Mouse (Mus musculus) forebrain, embryonic 13.5 days (tissue): ENCODE results near the gene Ptpn12. TPM values are rescaled to one million over a fixed set of nuclear protein-coding genes. Genes with fewer than 3 reads are reported as not detected.
A peak's percentile ranks its signal among the peaks of the same experiment; 100 is the strongest.

ENCODE experiments used
- ATAC-seq: fragments of 200-750 bp; cut with Nextera tagmentation; 2 replicates; pipeline ENCODE4 v1.8.0; 2017
- H3K27ac ChIP-seq: fragments of 300-500 bp; sonication (generic); 2 replicates; pipeline ENCODE4 v1.5.1; 2015; ENCODE audit warnings: inconsistent platforms, mild to moderate bottlenecking, moderate library complexity
- H3K27me3 ChIP-seq: fragments of 300-500 bp; sonication (generic); 2 replicates; pipeline ENCODE4 v1.6.1; 2015; ENCODE audit warnings: mild to moderate bottlenecking, inconsistent platforms
- H3K36me3 ChIP-seq: fragments of 300-500 bp; sonication (generic); 2 replicates; pipeline ENCODE4 v1.6.1; 2015; ENCODE audit warnings: mild to moderate bottlenecking, inconsistent platforms; ENCODE audit not compliant: poor library complexity, severe bottlenecking
- H3K4me1 ChIP-seq: fragments of 300-500 bp; sonication (generic); 2 replicates; pipeline ENCODE4 v1.6.1; 2015; ENCODE audit warnings: inconsistent platforms
- H3K4me2 ChIP-seq: fragments of 300-500 bp; sonication (generic); 2 replicates; pipeline ENCODE4 v1.6.1; 2015; ENCODE audit warnings: inconsistent platforms, mild to moderate bottlenecking, moderate library complexity
- H3K4me3 ChIP-seq: fragments of 300-500 bp; sonication (generic); 2 replicates; pipeline ENCODE4 v1.5.1; 2015; ENCODE audit warnings: mild to moderate bottlenecking, inconsistent platforms
- H3K9ac ChIP-seq: fragments of 300-500 bp; sonication (generic); 2 replicates; pipeline ENCODE4 v1.6.1; 2015; ENCODE audit warnings: mild to moderate bottlenecking, inconsistent platforms
- H3K9me3 ChIP-seq: fragments of 300-500 bp; sonication (generic); replicated peaks from 2 replicates; pipeline ENCODE4 v1.6.1; 2016; ENCODE audit warnings: inconsistent platforms
- WGBS: fragments of 180-500 bp; shearing (Covaris S2); methylation state at CpG from one replicate; pipeline ENCODE4 v1.1.7; 2015; 5-methylcytosine and 5-hydroxymethylcytosine counted together
- polyA plus RNA-seq: library from polyadenylated mRNA; unstranded; fragments of >200 nt; fragmentation: Nextera tagmentation; extraction: Ambion mirVana; gene quantifications from 2 replicates; pipeline ENCODE4 v1.2.1, GENCODE M21; 2015

Ptpn12 gene
- polyA plus RNA-seq, 1 experiment from 2014 or later, result 30.1 TPM

- H3K27ac ChIP-seq, result no peak overlapping the region
- H3K9ac ChIP-seq, result no peak overlapping the region
- no peaks in the 10 kb centered on the region for H3K27me3 ChIP-seq
- 89% methylated on average over 4 of the region's 4 CpGs for WGBS
- H3K4me3 ChIP-seq, result no peak overlapping the region
- H3K9me3 ChIP-seq, result no peaks in the 10 kb centered on the region
- H3K36me3 ChIP-seq, result no peaks in the 10 kb centered on the region
- no peak for ATAC-seq
- H3K4me2 ChIP-seq, result no peak overlapping the region
- peaks cover 3% of the 10 kb centered on the region; the same call in 1 of the 2 replicates for H3K4me1 ChIP-seq
These were observed 8.6 kb downstream of the Ptpn12 start for GRCm38 (mm10) chr5:21047114-21047513.

- Histone ChIP-seq H3K36me3 (no peaks in the 10 kb centered on the region), H3K4me3 (no peak overlapping the region), H3K27me3 (no peaks in the 10 kb centered on the region), H3K4me1 (peaks cover 3% of the 10 kb centered on the region; the same call in 1 of the 2 replicates), H3K9me3 (no peaks in the 10 kb centered on the region), H3K4me2 (no peak overlapping the region), H3K9ac (no peak overlapping the region), H3K27ac (no peak overlapping the region)
- 92% methylated on average over 7 of the region's 7 CpGs for WGBS
- no peak for ATAC-seq
These were observed 9.3 kb downstream of the Ptpn12 start for GRCm38 (mm10) chr5:21046150-21047048.

GRCm38 (mm10) chr5:21045462-21045861, 10.2 kb downstream of the Ptpn12 start:
- H3K9ac ChIP-seq, result no peak overlapping the region
- H3K4me3 ChIP-seq, result no peak overlapping the region
- H3K4me1 ChIP-seq, result peaks cover 3% of the 10 kb centered on the region; the same call in 1 of the 2 replicates
- H3K9me3 ChIP-seq, result no peaks in the 10 kb centered on the region
- no peak for ATAC-seq
- no peaks in the 10 kb centered on the region for H3K27me3 ChIP-seq
- no peaks in the 10 kb centered on the region for H3K36me3 ChIP-seq
- 94% methylated on average over 2 of the region's 2 CpGs for WGBS
- no peak overlapping the region for H3K4me2 ChIP-seq
- no peak overlapping the region for H3K27ac ChIP-seq

GRCm38 (mm10) chr5:21038100-21038499, 17.6 kb downstream of the Ptpn12 start:
- ATAC-seq, result no peak
- H3K9ac ChIP-seq, result no peak overlapping the region
- no peak overlapping the region for H3K27ac ChIP-seq
- no peaks in the 10 kb centered on the region for H3K36me3 ChIP-seq
- H3K4me3 ChIP-seq, result no peak overlapping the region
- 94% methylated on average over 5 of the region's 5 CpGs for WGBS
- peaks cover 18% of the 10 kb centered on the region for H3K4me1 ChIP-seq
- H3K9me3 ChIP-seq, result no peaks in the 10 kb centered on the region
- no peaks in the 10 kb centered on the region for H3K27me3 ChIP-seq
- H3K4me2 ChIP-seq, result no peak overlapping the region

GRCm38 (mm10) chr5:21035689-21036480, 19.8 kb downstream of the Ptpn12 start:
- Histone ChIP-seq H3K4me2 (no peak overlapping the region), H3K9ac (no peak overlapping the region), H3K4me1 (peaks cover 23% of the 10 kb centered on the region), H3K9me3 (no peaks in the 10 kb centered on the region), H3K4me3 (no peak overlapping the region), H3K36me3 (no peaks in the 10 kb centered on the region), H3K27ac (no peak overlapping the region), H3K27me3 (no peaks in the 10 kb centered on the region)
- no peak for ATAC-seq
- WGBS, result 88% methylated on average over 7 of the region's 7 CpGs

- Histone ChIP-seq H3K36me3 (no peaks in the 10 kb centered on the region), H3K4me2 (no peak overlapping the region), H3K4me3 (no peak overlapping the region), H3K9me3 (no peaks in the 10 kb centered on the region), H3K27ac (no peak overlapping the region), H3K4me1 (peaks cover 23% of the 10 kb centered on the region), H3K9ac (no peak overlapping the region), H3K27me3 (no peaks in the 10 kb centered on the region)
- 69% methylated on average over 6 of the region's 6 CpGs for WGBS
- peak; percentile 36; the same call in 1 of the 2 replicates for ATAC-seq
These were observed 21.2 kb downstream of the Ptpn12 start for GRCm38 (mm10) chr5:21034388-21034966.

- Histone ChIP-seq H3K9me3 (no peaks in the 10 kb centered on the region), H3K36me3 (0 out of 2 replicates have a peak, but pooled peaks cover 6% of the 10 kb centered on the region), H3K27me3 (no peaks in the 10 kb centered on the region), H3K4me2 (peak overlapping the region; percentile 16), H3K27ac (peak overlapping the region; percentile 31; the same call in 1 of the 2 replicates), H3K9ac (no peak overlapping the region), H3K4me3 (no peak overlapping the region), H3K4me1 (peaks cover 23% of the 10 kb centered on the region)
- ATAC-seq, result peak; percentile 92
- WGBS, result 33% methylated on average over 11 of the region's 11 CpGs
These were observed 22.2 kb downstream of the Ptpn12 start for GRCm38 (mm10) chr5:21033382-21034056.

- H3K27me3 ChIP-seq, result no peaks in the 10 kb centered on the region
- no peak overlapping the region for H3K9ac ChIP-seq
- no peak for ATAC-seq
- no peak overlapping the region for H3K27ac ChIP-seq
- H3K9me3 ChIP-seq, result no peaks in the 10 kb centered on the region
- H3K36me3 ChIP-seq, result peaks cover 12% of the 10 kb centered on the region
- H3K4me3 ChIP-seq, result no peak overlapping the region
- WGBS, result 41% methylated on average over 3 of the region's 3 CpGs
- H3K4me1 ChIP-seq, result peaks cover 23% of the 10 kb centered on the region
- no peak overlapping the region for H3K4me2 ChIP-seq
These were observed 23.1 kb downstream of the Ptpn12 start for GRCm38 (mm10) chr5:21032626-21033025.

GRCm38 (mm10) chr5:21030226-21030625, 25.5 kb downstream of the Ptpn12 start:
- H3K36me3 ChIP-seq, result peaks cover 20% of the 10 kb centered on the region
- no peak overlapping the region for H3K4me3 ChIP-seq
- no peak for ATAC-seq
- H3K27ac ChIP-seq, result no peak overlapping the region
- H3K27me3 ChIP-seq, result no peaks in the 10 kb centered on the region
- no peaks in the 10 kb centered on the region for H3K9me3 ChIP-seq
- H3K4me1 ChIP-seq, result peaks cover 23% of the 10 kb centered on the region
- no peak overlapping the region for H3K9ac ChIP-seq
- H3K4me2 ChIP-seq, result no peak overlapping the region

- Histone ChIP-seq H3K9me3 (no peaks in the 10 kb centered on the region), H3K4me2 (no peak overlapping the region), H3K4me3 (no peak overlapping the region), H3K4me1 (no peaks in the 10 kb centered on the region), H3K9ac (no peak overlapping the region), H3K27ac (no peak overlapping the region), H3K36me3 (peaks cover 57% of the 10 kb centered on the region), H3K27me3 (no peaks in the 10 kb centered on the region)
- 0 out of 2 replicates have a peak, but pooled peaks have one; percentile 10 for ATAC-seq
- 70% methylated on average over 5 of the region's 5 CpGs for WGBS
These were observed 38.6 kb downstream of the Ptpn12 start for GRCm38 (mm10) chr5:21017075-21017474.

GRCm38 (mm10) chr5:21010908-21011307, 44.8 kb downstream of the Ptpn12 start:
- no peak overlapping the region for H3K4me3 ChIP-seq
- H3K27me3 ChIP-seq, result no peaks in the 10 kb centered on the region
- no peak overlapping the region for H3K27ac ChIP-seq
- peaks cover 2% of the 10 kb centered on the region for H3K4me1 ChIP-seq
- H3K4me2 ChIP-seq, result no peak overlapping the region
- no peaks in the 10 kb centered on the region for H3K9me3 ChIP-seq
- no peak overlapping the region for H3K9ac ChIP-seq
- no peak for ATAC-seq
- peaks cover 56% of the 10 kb centered on the region for H3K36me3 ChIP-seq
